Mouse (Mus musculus): ENCODE measurements around the gene Ggact.

DNA sequence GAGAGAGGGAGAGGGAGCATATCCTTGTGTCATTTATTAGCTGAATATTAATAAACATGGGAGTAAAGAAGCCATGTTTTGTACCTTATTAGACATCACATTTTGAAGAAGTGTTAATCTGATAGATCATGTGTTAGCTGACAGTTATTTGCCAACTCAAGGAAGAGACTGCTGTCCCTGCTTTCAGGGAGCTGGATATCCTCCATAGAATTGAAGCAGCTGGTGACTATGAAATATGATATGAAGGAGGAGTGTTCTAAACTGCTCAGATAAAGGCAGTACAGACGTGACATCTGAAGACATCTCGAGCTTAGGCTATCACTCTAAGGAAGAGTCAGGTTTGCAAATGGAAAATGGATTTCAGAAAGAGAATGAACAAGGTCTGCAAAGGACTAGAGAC is 89.8 kb downstream of the Ggact start:
- TF ChIP-seq POLR2A (IDR thresholded peaks at IDR 0.05; ENCODE audit: borderline replicate concordance, insufficient read depth, low read length) (no peak), CTCF (IDR thresholded peaks at IDR 0.05; ENCODE audit: borderline replicate concordance, insufficient read depth, low read depth, low read length) (no peak)

All from cerebellum, adult 2 months (tissue).